Mouse (Mus musculus) heart, adult 2 months (tissue): ENCODE measurements around the gene Dcaf8.

Experiments
- CTCF ChIP-seq: fragments of 200-600 bp; IDR thresholded peaks from 2 replicates; pipeline ENCODE4 v1.8.1; 2022; ENCODE audit warnings: antibody characterized with exemption, mild to moderate bottlenecking, moderate library complexity
- POLR2A ChIP-seq: fragments of 200-500 bp; IDR thresholded peaks from 2 replicates; pipeline ENCODE4 v1.6.1; 2011; ENCODE audit warnings: mild to moderate bottlenecking, low read depth, low read length, control low read depth; ENCODE audit not compliant: insufficient read depth

GRCm38 (mm10) chr1:172141529-172141928 lies 6.4 kb upstream of the Dcaf8 start:
- no peak for TF ChIP-seq POLR2A
- no peak for TF ChIP-seq CTCF
